Mouse (Mus musculus) cerebellum, adult 9-10 months (tissue): ENCODE data around the gene Frrs1l.

Experiments used
- DNase-seq: peaks from one replicate; pipeline ENCODE4 v3.0.0; 2022

The Frrs1l gene

DNA sequence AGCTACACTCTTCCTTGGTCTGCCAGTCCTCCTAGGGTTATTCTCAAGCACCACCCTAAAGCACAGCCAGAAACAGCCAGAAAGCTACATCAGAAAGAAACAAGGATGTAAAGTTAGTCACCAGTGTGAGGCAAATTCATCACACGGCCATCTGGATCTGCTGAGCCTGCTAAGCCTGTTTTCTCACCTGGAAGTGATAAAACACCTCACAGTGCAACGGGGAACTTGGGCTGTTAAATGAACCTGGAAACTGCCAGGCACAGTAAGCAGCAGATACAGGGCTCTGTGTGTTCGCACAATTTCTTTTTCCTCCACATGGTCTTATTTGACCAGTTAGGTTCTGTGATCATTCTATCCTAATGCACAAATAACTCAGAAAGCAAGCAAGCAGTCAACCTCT lies 80.6 kb downstream of the Frrs1l start:
- no peak for DNase-seq

DNA sequence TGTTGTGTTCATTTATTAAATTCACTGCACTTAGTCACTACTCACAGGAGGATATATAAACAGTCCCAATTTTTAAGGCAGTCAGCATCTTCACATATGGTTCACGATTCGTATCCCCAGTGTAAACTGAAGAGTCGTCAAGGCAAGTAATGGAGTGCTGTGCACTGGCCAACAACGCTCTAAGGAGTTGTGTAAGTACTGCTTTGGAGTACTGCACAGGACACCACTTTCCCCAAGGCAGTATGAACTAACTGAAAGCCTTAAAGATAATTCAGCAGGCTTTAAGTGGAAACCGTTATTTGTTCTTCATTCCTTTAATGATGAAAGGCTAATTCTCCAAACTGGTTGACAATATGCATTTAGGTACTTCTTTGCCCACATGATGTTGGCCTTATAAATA lies 82.5 kb downstream of the Frrs1l start:
- DNase-seq = no peak
